Mouse (Mus musculus) thymus, postnatal 36 days (tissue): ENCODE measurements around the gene Mdfic.
A peak's percentile ranks its signal among the peaks of the same experiment; 100 is the strongest.
"Not testable (repeated sequence)": the region's sequence is repeated elsewhere in the genome, so short reads cannot be mapped to it uniquely, and the experiment has no call there.

ENCODE experiments used
- DNase-seq, 2 experiments: peaks; one replicate each; pipeline ENCODE4 v3.0.0; 2022; ENCODE audit warnings: mixed read lengths in 2 of 2

Gene Mdfic

GRCm38 (mm10) chr6:15720461-15720817 lies at the start of gene Mdfic:
Gene Mdfic, plus strand, starts transcription at chr6:15720661.
- DNase-seq, result peak; percentile 46 to 52

GRCm38 (mm10) chr6:15671364-15671763 lies 49.1 kb upstream of the Mdfic start:
- DNase-seq, result no peak

GRCm38 (mm10) chr6:15710080-15710479 lies 10.4 kb upstream of the Mdfic start:
- DNase-seq, result no peak

DNA sequence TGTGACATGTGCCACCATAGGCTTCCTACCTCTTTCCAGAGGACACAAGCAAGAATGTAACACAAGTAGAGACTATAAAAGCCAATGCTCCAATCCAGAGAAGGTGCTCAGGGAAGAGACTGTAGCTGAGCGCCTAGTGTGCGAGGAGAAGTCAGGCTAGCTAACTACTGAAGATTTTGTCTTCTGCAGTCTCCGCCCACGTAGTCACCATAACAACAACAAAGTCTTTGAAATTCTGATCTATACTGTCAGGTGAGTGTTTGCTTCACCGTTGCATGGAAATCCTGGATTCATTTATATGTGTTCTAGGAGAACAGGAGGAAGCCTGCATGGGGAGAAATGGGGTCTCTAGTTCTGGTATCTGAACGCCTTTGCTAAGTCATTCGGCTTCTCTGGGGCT lies 9.8 kb upstream of the Mdfic start:
- DNase-seq, result no peak

GRCm38 (mm10) chr6:15712860-15713385 lies 7.5 kb upstream of the Mdfic start:
- DNase-seq, result no peak

GRCm38 (mm10) chr6:15714036-15714435 lies 6.4 kb upstream of the Mdfic start:
- DNase-seq, result not testable (repeated sequence)

DNA sequence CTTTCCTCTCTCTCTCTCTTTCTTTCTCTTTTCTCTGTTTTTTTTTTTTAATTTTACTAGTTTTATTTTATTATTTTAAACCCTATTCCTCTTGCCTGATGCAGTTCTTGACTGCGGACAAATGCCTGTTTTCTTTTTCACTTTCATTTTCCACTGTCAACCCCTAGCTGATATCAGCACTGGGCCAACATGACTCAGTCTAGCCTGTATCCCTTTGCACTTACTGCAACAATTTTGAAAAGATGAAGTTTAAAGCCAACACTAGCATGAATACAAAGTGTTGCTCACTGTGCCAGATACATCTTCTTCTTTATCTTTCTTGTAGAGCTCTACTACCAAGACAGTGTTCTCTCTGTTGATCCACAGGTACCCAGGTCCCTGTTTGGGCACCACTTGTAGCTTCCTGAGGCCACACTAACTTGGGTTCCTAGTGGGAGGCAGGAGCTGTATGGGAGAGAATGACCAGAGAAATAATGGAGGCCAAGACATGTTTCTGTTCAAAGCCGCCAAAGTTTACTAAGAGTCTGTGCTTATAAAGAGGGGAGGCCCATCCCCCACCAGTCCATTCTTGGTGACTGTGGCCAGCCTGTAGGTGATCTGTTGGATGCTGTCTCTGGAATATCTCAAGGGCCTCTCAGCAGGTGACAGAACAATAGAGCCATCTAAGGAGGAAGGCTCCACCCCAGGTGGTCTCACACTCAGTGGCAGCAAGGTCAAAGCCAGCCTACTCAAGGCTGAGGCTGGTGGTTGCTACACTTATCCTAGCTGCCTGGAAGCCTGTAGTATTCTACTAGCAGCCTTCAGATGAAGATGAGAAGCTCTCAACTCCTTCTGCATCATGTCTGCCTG lies 5.2 kb upstream of the Mdfic start:
- DNase-seq, result no peak

GRCm38 (mm10) chr6:15719919-15720318 lies 542 bp upstream of the Mdfic start:
- DNase-seq, result peak in 1 of 2 experiments; percentile 15

DNA sequence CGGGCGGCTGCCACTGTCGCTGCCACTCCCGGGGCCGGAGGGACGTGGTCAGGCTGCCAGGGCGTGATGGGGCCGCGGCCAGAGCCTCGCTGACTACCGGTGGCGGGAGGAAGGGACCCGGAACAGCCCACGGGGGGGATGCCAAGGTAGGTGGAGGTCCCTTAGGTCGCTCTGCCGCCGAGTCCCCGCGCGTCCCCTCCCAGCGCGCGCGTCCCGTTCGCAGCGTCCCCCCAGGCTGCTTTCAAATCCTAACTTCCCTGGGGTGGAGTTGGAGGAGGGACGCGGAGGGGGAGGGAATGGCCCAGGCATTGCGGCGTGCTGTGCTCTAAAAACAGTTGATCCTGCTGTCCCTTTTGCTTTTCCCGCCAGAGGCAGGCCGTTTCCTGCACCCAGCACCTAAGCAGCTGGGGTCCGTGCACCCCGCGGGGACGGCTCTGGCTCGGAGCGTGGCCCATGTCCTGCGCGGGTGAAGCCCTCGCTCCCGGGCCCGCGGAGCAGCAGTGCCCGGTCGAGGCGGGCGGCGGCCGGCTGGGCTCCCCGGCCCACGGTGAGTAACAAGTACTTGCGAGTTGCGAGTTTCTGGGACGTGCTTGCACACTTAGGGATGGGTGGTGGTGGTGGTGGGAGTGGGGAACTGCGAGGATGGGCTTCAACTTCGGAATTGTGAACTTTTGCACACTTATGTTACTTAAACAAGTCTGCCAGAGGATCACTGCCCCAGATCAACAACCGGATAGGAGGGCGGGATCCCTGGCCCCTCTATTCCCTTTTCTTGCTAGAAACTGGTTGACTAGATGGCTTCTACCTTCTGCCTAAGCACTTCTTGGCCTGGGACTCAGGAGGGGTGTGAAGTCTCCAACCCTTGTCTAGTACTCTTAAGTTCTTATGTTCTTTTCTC lies 606 bp downstream of the Mdfic start:
- DNase-seq, result peak; percentile 53 to 56

- DNase-seq, result no peak
Measured at GRCm38 (mm10) chr6:15721716-15722031, 1.2 kb downstream of the Mdfic start.

GRCm38 (mm10) chr6:15722631-15723030 lies 2.2 kb downstream of the Mdfic start:
- not testable (repeated sequence) for DNase-seq

DNA sequence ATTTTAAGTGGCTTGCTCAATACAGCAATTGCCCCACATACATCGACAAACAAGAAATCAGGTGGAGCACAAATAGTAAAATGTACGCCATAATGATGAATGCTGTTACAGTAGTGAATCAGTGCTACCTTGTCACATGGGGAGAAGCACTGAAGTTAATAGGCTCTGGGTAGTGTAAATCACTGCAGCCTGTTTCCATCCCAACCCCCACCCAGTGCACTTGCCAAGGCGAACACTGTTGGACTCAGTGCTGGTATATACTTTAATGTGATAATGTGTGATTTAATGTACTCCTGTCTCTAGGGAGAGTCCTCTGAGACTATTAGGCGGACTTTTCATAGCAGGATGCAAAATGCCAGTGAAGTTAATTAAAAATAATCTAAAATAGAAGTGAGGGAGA lies 3.8 kb downstream of the Mdfic start:
- DNase-seq, result no peak

DNA sequence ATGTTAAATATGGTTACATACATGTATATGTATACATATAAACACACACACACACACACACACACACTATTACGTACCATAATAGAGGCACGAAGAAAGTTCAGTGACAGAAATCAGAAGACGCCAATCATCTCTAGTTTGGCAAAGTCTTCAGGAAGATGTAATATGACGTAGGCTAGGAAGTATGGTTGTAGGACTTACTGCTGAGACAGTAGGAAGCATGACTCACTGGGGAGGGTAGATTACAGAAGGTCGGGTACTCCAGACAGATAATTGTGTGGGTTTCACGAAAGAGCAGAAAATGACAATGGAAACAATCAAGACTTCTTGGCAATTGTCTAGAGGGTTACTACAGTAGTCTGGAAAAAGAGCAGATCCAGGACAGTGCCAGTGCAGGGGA lies 6.0 kb downstream of the Mdfic start:
- DNase-seq, result no peak

GRCm38 (mm10) chr6:15727681-15728410 lies 7.4 kb downstream of the Mdfic start:
- DNase-seq, result no peak

DNA sequence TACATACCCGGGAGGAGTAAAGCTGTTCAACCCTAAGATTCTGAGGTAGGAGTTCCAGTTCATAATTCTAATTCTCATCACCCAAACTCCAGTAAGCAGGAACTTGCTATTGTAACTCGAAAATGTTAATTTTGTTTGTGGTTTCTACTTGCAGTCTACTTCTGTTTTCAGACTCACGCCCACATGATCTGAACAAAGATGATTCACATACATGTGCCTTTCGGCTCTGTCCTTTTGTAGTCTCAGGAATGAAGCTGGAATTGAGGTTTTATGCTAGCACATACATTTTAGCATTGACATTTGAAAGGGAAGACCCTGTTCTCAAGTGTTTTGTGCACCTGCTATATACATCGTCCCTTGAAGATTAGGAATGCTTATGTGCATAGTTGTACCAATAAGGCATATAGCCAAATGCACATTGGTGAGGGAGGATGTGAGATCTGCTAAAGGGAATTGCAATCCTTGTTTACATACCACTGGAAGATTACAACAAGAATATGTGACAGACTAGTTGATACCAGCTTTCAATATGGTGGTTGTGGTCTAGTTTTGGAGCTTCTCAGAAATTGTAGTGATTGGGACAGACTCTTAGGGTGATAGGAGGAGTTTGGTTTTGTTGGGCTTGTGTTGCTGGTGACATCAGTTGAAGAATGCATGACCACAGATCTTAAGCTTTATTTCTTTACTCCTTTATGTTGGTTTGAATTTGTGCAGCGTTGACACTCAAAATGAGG lies 8.6 kb downstream of the Mdfic start:
- no peak for DNase-seq

GRCm38 (mm10) chr6:15730258-15730657 lies 9.8 kb downstream of the Mdfic start:
- no peak for DNase-seq

GRCm38 (mm10) chr6:15730666-15731065 lies 10.2 kb downstream of the Mdfic start:
- no peak for DNase-seq

GRCm38 (mm10) chr6:15731452-15731851 lies 11.0 kb downstream of the Mdfic start:
- DNase-seq, result no peak

DNA sequence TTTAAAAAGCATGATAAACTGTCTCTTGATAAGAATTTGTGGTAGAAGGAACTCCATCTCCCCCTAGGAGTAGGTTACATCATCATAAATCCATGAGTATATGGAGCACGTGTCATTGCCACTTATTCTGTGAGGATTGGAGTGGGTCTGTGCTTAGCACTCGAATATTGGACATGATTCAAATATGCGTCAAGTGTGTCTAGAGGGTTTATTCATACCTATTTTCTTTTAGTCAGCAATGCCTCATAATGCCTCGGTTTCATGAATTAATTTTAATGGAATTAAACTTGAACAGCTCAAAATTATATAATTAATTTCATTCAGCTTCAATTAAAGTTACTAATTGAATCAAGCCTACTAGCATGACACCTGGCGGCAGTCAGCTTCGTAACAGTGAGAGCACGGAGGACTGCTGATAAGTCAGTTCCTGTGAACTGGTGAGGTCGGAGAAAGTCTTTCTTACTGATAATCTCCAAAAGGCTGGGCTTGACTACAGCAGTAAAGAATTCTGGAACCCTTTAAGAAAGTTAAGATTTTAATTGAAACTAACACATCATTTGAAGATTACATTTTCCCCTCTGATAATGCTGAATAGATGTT lies 17.0 kb downstream of the Mdfic start:
- DNase-seq, result no peak

GRCm38 (mm10) chr6:15738331-15738943 lies 18.0 kb downstream of the Mdfic start:
- no peak for DNase-seq

- no peak for DNase-seq
Measured at GRCm38 (mm10) chr6:15739132-15739531, 18.7 kb downstream of the Mdfic start.
